Mouse (Mus musculus): Measurements from ENCODE around the gene Psen2. TPM values are rescaled to one million over a fixed set of nuclear protein-coding genes. Genes with fewer than 3 reads are reported as not detected.

The Psen2 gene
- total and polyA plus RNA-seq, 3 experiments, result 23.4 to 46.1 (median 45.3) TPM

- in situ Hi-C loops (cut with MboI; ENCODE audit: low pct_ligation_motif_present, low pct_unique_long_range_greater_than_20kb, low sequenced_read_pairs), result no loop called here
Observed at GRCm38 (mm10) chr1:180210031-180210432, 53.2 kb downstream of the Psen2 start.

GRCm38 (mm10) chr1:180208370-180208769 is 54.9 kb downstream of the Psen2 start:
- in situ Hi-C loops (cut with MboI; ENCODE audit: low pct_ligation_motif_present, low pct_unique_long_range_greater_than_20kb, low sequenced_read_pairs) (loop anchor here (5.0 kb wide), 1 partner anchor 361 kb away; no protein-coding TSS in a partner anchor), dilution Hi-C loops (cut with MboI; ENCODE audit: extremely low pct_ligation_motif_present, extremely low pct_unique_long_range_greater_than_20kb, low sequenced_read_pairs) (no loop called here)
- H3K36me3 ChIP-seq (replicated peaks in 1 of 2; ENCODE audit: control insufficient read depth in 1 of 2, insufficient read depth in 1 of 2, low read length in 1 of 2), result no peaks in the 10 kb centered on the region
- no peak overlapping the region for H3K4me2 ChIP-seq (ENCODE audit: insufficient read depth, low read depth, poor library complexity, severe bottlenecking)
- H3K9me3 ChIP-seq (replicated peaks; ENCODE audit: low read length), result peaks cover 19% of the 10 kb centered on the region
- H3K27ac ChIP-seq (ENCODE audit: insufficient read depth, low read depth), result no peak overlapping the region
- H3K9ac ChIP-seq (ENCODE audit: insufficient read depth, low read depth), result no peak overlapping the region
- no peaks in the 10 kb centered on the region for H3K27me3 ChIP-seq (replicated peaks)
- no peaks in the 10 kb centered on the region for H3K79me2 ChIP-seq (replicated peaks; ENCODE audit: control insufficient read depth, extremely low read depth, insufficient read depth, poor library complexity, severe bottlenecking)
- DNase-seq (ENCODE audit: extremely low read depth), result no peak
- TF ChIP-seq JUND (conservative IDR thresholded peaks at IDR 0.05; ENCODE audit: low read depth, low read length), result no peak
- no peak for TF ChIP-seq KAT2A (IDR thresholded peaks at IDR 0.05; ENCODE audit: insufficient replicate concordance, low read length)
- no peak for TF ChIP-seq EP300 (IDR thresholded peaks at IDR 0.05; ENCODE audit: low read length)
- no peak for TF ChIP-seq BHLHE40 (IDR thresholded peaks at IDR 0.05; ENCODE audit: low read depth, low read length)
- no peak for TF ChIP-seq TBP (conservative IDR thresholded peaks at IDR 0.05; ENCODE audit: low read depth, low read length)
- TF ChIP-seq JUN (IDR thresholded peaks at IDR 0.05; ENCODE audit: insufficient read depth, low read depth, low read length), result no peak
- no peak for TF ChIP-seq USF2 (conservative IDR thresholded peaks at IDR 0.05; ENCODE audit: low read depth, low read length)
- TF ChIP-seq SMC3 (IDR thresholded peaks at IDR 0.05; ENCODE audit: low read depth, low read length), result no peak
- no peak overlapping the region for H3K4me3 ChIP-seq (replicated peaks in 1 of 3; ENCODE audit: low read depth in 2 of 3, low read length in 2 of 3, poor library complexity in 1 of 3)
- H3K4me1 ChIP-seq (ENCODE audit: control insufficient read depth in 1 of 2, insufficient read depth in 2 of 2), result peaks cover 8 to 44% of the 10 kb centered on the region in 2 experiments; a peak in 3 of 4 replicates

More at GRCm38 (mm10) chr1:180210031-180210432, 53.2 kb downstream of the Psen2 start:
- no peak for DNase-seq (ENCODE audit: extremely low read depth)
- H3K36me3 ChIP-seq (replicated peaks in 1 of 2; ENCODE audit: control insufficient read depth in 1 of 2, insufficient read depth in 1 of 2, low read length in 1 of 2), result no peaks in the 10 kb centered on the region
- H3K4me2 ChIP-seq (ENCODE audit: insufficient read depth, low read depth, poor library complexity, severe bottlenecking), result no peak overlapping the region
- H3K9me3 ChIP-seq (replicated peaks; ENCODE audit: low read length), result peaks cover 5% of the 10 kb centered on the region
- H3K27ac ChIP-seq (ENCODE audit: insufficient read depth, low read depth), result no peak overlapping the region
- H3K4me1 ChIP-seq (ENCODE audit: control insufficient read depth in 1 of 2, insufficient read depth in 2 of 2), result peaks cover 13 to 61% of the 10 kb centered on the region in 2 experiments
- dilution Hi-C loops (cut with MboI; ENCODE audit: extremely low pct_ligation_motif_present, extremely low pct_unique_long_range_greater_than_20kb, low sequenced_read_pairs), result no loop called here
- H3K27me3 ChIP-seq (replicated peaks), result no peaks in the 10 kb centered on the region
- no peaks in the 10 kb centered on the region for H3K79me2 ChIP-seq (replicated peaks; ENCODE audit: control insufficient read depth, extremely low read depth, insufficient read depth, poor library complexity, severe bottlenecking)
- no peak overlapping the region for H3K4me3 ChIP-seq (replicated peaks in 1 of 3; ENCODE audit: low read depth in 2 of 3, low read length in 2 of 3, poor library complexity in 1 of 3)
- H3K9ac ChIP-seq (ENCODE audit: insufficient read depth, low read depth), result no peak overlapping the region
- TF ChIP-seq NELFE (IDR thresholded peaks at IDR 0.05; ENCODE audit: low read depth, low read length) (no peak), TBP (conservative IDR thresholded peaks at IDR 0.05; ENCODE audit: low read depth, low read length) (no peak), PAX5 (IDR thresholded peaks at IDR 0.05; ENCODE audit: low read length) (no peak), MAX (IDR thresholded peaks at IDR 0.05; ENCODE audit: low read length) (no peak), UBTF (IDR thresholded peaks at IDR 0.05; ENCODE audit: low read depth, low read length) (no peak), USF2 (conservative IDR thresholded peaks at IDR 0.05; ENCODE audit: low read depth, low read length) (no peak), POLR2A (IDR thresholded peaks at IDR 0.05; ENCODE audit: low read depth, low read length) (no peak), ZMIZ1 (IDR thresholded peaks at IDR 0.05; ENCODE audit: low read depth, low read length) (no peak), HCFC1 (IDR thresholded peaks at IDR 0.05; ENCODE audit: low read depth, low read length) (no peak), MAFK (IDR thresholded peaks at IDR 0.05; ENCODE audit: insufficient replicate concordance, low read length) (no peak), MEF2A (IDR thresholded peaks at IDR 0.05; ENCODE audit: borderline replicate concordance, low read depth, low read length) (no peak), IRF4 (IDR thresholded peaks at IDR 0.05; ENCODE audit: low read depth, low read length) (no peak), RCOR1 (conservative IDR thresholded peaks at IDR 0.05; ENCODE audit: low read depth, low read length) (no peak), NRF1 (IDR thresholded peaks at IDR 0.05; ENCODE audit: low read depth, low read length) (no peak), RAD21 (IDR thresholded peaks at IDR 0.05; ENCODE audit: low read depth, low read length) (no peak)

Measured in CH12.LX (cell line).